Mouse (Mus musculus): ENCODE results near the gene 1700007K13Rik. TPM values are rescaled to one million over a fixed set of nuclear protein-coding genes. Genes with fewer than 3 reads are reported as not detected.

1700007K13Rik gene
- polyA plus RNA-seq, 1 experiment = 7.8 TPM

- peaks cover 8% of the 10 kb centered on the region for H3K27me3 ChIP-seq (replicated peaks)
- peaks cover 42% of the 10 kb centered on the region for H3K36me3 ChIP-seq (replicated peaks; ENCODE audit: low read length)
- no peak overlapping the region for H3K4me3 ChIP-seq (replicated peaks)
- peaks cover 4% of the 10 kb centered on the region; the same call in 1 of the 2 replicates for H3K9me3 ChIP-seq
- TF ChIP-seq FLI1 (IDR thresholded peaks at IDR 0.05; ENCODE audit: low read length) (no peak), GATA1 (IDR thresholded peaks at IDR 0.05; ENCODE audit: borderline replicate concordance, low read length) (no peak)
- H3K4me1 ChIP-seq = peaks cover 40% of the 10 kb centered on the region
Observed at GRCm38 (mm10) chr2:28470591-28470990, 4.5 kb upstream of the 1700007K13Rik start.

- H3K36me3 ChIP-seq (replicated peaks; ENCODE audit: low read length) = peaks cover 42% of the 10 kb centered on the region
- H3K4me3 ChIP-seq (replicated peaks) = no peak overlapping the region
- peaks cover 19% of the 10 kb centered on the region for H3K27me3 ChIP-seq (replicated peaks)
- TF ChIP-seq GATA1 (IDR thresholded peaks at IDR 0.05; ENCODE audit: borderline replicate concordance, low read length) = no peak
- no peak for TF ChIP-seq FLI1 (IDR thresholded peaks at IDR 0.05; ENCODE audit: low read length)
- H3K4me1 ChIP-seq = peaks cover 44% of the 10 kb centered on the region
- H3K9me3 ChIP-seq = peaks cover 4% of the 10 kb centered on the region; the same call in 1 of the 2 replicates
Observed at GRCm38 (mm10) chr2:28469461-28469860, 3.3 kb upstream of the 1700007K13Rik start.

GRCm38 (mm10) chr2:28468486-28469225, 2.5 kb upstream of the 1700007K13Rik start:
- peaks cover 42% of the 10 kb centered on the region for H3K36me3 ChIP-seq (replicated peaks; ENCODE audit: low read length)
- peaks cover 23% of the 10 kb centered on the region for H3K27me3 ChIP-seq (replicated peaks)
- TF ChIP-seq FLI1 (IDR thresholded peaks at IDR 0.05; ENCODE audit: low read length) (no peak), GATA1 (IDR thresholded peaks at IDR 0.05; ENCODE audit: borderline replicate concordance, low read length) (no peak)
- peaks cover 44% of the 10 kb centered on the region for H3K4me1 ChIP-seq
- peaks cover 4% of the 10 kb centered on the region; the same call in 1 of the 2 replicates for H3K9me3 ChIP-seq
- peak overlapping the region; percentile 94 for H3K4me3 ChIP-seq (replicated peaks)

GRCm38 (mm10) chr2:28467860-28468485, 1.8 kb upstream of the 1700007K13Rik start, which contains the start of gene Mrps2:
Gene Mrps2 (plus strand): TSS chr2:28468066.
- 0 out of 2 replicates have a peak, but pooled peaks cover 2% of the 10 kb centered on the region for H3K9me3 ChIP-seq
- peak within 1 kb of the TSS; percentile 94 for H3K4me3 ChIP-seq (replicated peaks)
- H3K27me3 ChIP-seq (replicated peaks) = peaks cover 23% of the 10 kb centered on the region
- peaks cover 40% of the 10 kb centered on the region for H3K36me3 ChIP-seq (replicated peaks; ENCODE audit: low read length)
- H3K4me1 ChIP-seq = peaks cover 44% of the 10 kb centered on the region
- TF ChIP-seq FLI1 (IDR thresholded peaks at IDR 0.05; ENCODE audit: low read length) (no peak), GATA1 (IDR thresholded peaks at IDR 0.05; ENCODE audit: borderline replicate concordance, low read length) (no peak)

DNA sequence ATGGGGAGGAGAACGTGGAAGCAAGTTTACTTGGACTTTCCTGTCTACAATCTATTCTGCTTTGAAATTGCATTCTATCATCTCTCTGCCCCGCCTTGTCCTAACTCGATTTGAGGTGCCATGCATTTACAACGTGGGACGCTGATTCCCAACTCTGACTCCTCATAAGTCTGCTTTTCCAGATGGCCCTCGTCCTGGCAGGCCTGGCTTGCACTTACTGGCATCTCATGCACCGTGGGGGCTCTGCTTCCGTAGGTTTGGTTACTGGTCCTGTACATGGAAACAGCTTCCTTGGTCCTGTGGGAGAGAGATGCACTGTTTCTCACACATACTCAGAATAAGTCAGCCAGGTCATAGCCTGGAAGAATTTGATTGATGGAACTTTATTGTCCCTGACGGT, 1.2 kb downstream of the 1700007K13Rik start:
- Histone ChIP-seq H3K9me3 (no peaks in the 10 kb centered on the region), H3K36me3 (replicated peaks; ENCODE audit: low read length) (peaks cover 11% of the 10 kb centered on the region), H3K4me1 (peaks cover 44% of the 10 kb centered on the region), H3K27me3 (replicated peaks) (peaks cover 39% of the 10 kb centered on the region), H3K4me3 (replicated peaks) (no peak overlapping the region)
- TF ChIP-seq FLI1 (IDR thresholded peaks at IDR 0.05; ENCODE audit: low read length) = no peak
- TF ChIP-seq GATA1 (IDR thresholded peaks at IDR 0.05; ENCODE audit: borderline replicate concordance, low read length) = no peak

- no peaks in the 10 kb centered on the region for H3K9me3 ChIP-seq
- H3K27me3 ChIP-seq (replicated peaks) = peaks cover 39% of the 10 kb centered on the region
- peaks cover 1% of the 10 kb centered on the region for H3K36me3 ChIP-seq (replicated peaks; ENCODE audit: low read length)
- H3K4me3 ChIP-seq (replicated peaks) = no peak overlapping the region
- TF ChIP-seq FLI1 (IDR thresholded peaks at IDR 0.05; ENCODE audit: low read length) (no peak), GATA1 (IDR thresholded peaks at IDR 0.05; ENCODE audit: borderline replicate concordance, low read length) (no peak)
- H3K4me1 ChIP-seq = peaks cover 34% of the 10 kb centered on the region
Observed at GRCm38 (mm10) chr2:28463919-28464318, 2.2 kb downstream of the 1700007K13Rik start.

- TF ChIP-seq GATA1 (IDR thresholded peaks at IDR 0.05; ENCODE audit: borderline replicate concordance, low read length) (no peak), FLI1 (IDR thresholded peaks at IDR 0.05; ENCODE audit: low read length) (no peak)
- Histone ChIP-seq H3K4me3 (replicated peaks) (no peak overlapping the region), H3K9me3 (no peaks in the 10 kb centered on the region), H3K36me3 (replicated peaks; ENCODE audit: low read length) (no peaks in the 10 kb centered on the region), H3K4me1 (no peaks in the 10 kb centered on the region), H3K27me3 (replicated peaks) (peaks cover 46% of the 10 kb centered on the region)
Observed at GRCm38 (mm10) chr2:28456616-28457015, 9.5 kb downstream of the 1700007K13Rik start.

GRCm38 (mm10) chr2:28453539-28453938, 12.6 kb downstream of the 1700007K13Rik start:
- no peaks in the 10 kb centered on the region for H3K9me3 ChIP-seq
- H3K36me3 ChIP-seq (replicated peaks; ENCODE audit: low read length) = no peaks in the 10 kb centered on the region
- peak overlapping the region; percentile 35 for H3K4me3 ChIP-seq (replicated peaks)
- no peaks in the 10 kb centered on the region for H3K4me1 ChIP-seq
- TF ChIP-seq GATA1 (IDR thresholded peaks at IDR 0.05; ENCODE audit: borderline replicate concordance, low read length) (no peak), FLI1 (IDR thresholded peaks at IDR 0.05; ENCODE audit: low read length) (no peak)
- H3K27me3 ChIP-seq (replicated peaks) = peaks cover 63% of the 10 kb centered on the region

DNA sequence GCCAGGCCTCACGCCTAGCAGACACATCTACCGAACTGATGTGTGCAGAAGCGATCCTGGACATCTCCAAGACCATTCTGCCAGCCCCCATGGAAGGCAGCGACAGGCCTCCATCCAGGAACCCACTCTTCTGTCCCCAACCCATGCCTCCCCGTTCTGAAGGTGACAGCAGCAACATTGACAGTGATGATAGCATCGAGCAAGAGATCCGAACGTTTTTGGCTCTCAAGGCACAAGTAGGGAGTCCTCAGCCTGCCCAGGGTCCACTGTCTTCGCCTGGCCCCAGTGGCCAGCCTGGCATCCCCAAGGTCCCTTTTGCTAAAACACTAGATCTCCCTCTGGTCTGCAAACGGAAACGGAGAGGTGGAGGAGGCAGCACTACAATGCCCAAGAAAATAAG, 14.5 kb downstream of the 1700007K13Rik start:
- H3K4me1 ChIP-seq = peaks cover 8% of the 10 kb centered on the region
- H3K36me3 ChIP-seq (replicated peaks; ENCODE audit: low read length) = no peaks in the 10 kb centered on the region
- H3K27me3 ChIP-seq (replicated peaks) = peaks cover 76% of the 10 kb centered on the region
- no peaks in the 10 kb centered on the region for H3K9me3 ChIP-seq
- H3K4me3 ChIP-seq (replicated peaks) = no peak overlapping the region
- no peak for TF ChIP-seq FLI1 (IDR thresholded peaks at IDR 0.05; ENCODE audit: low read length)
- TF ChIP-seq GATA1 (IDR thresholded peaks at IDR 0.05; ENCODE audit: borderline replicate concordance, low read length) = no peak

GRCm38 (mm10) chr2:28447315-28447670, 18.8 kb downstream of the 1700007K13Rik start:
- peak overlapping the region; percentile 85 for H3K4me3 ChIP-seq (replicated peaks)
- H3K36me3 ChIP-seq (replicated peaks; ENCODE audit: low read length) = no peaks in the 10 kb centered on the region
- H3K9me3 ChIP-seq = peaks cover 15% of the 10 kb centered on the region
- H3K27me3 ChIP-seq (replicated peaks) = peaks cover 84% of the 10 kb centered on the region
- H3K4me1 ChIP-seq = peaks cover 14% of the 10 kb centered on the region
- TF ChIP-seq GATA1 (IDR thresholded peaks at IDR 0.05; ENCODE audit: borderline replicate concordance, low read length) (no peak), FLI1 (IDR thresholded peaks at IDR 0.05; ENCODE audit: low read length) (no peak)
